In genomic region chr1:37065658-37066412, GRCm38 (mm10) we compare ENCODE assay signal across 20 mouse cellular contexts. TPM values are rescaled to one million over a fixed set of nuclear protein-coding genes. Genes with fewer than 3 reads are reported as not detected.
DNase-seq lines count a peak whose midpoint lies in the region.
"Had no signal": no experiment of that assay in that cellular context is flagged by ENCODE, and none has a peak within 500 bp of the region (broad histone marks: within the 10 kb centered on the region; RNA-seq: fewer than 3 reads in every experiment).

No protein-coding gene starts in this region.

- DNase-seq in left cerebral cortex, adult 18-20 months (ENCODE audit: low spot score in 2 of 2), result peak; percentile 46 to 53
- DNase-seq in left cerebral cortex, adult 11 months (ENCODE audit: low spot score), result no peak
- DNase-seq in brain, adult 2 months (ENCODE audit: low read depth, low spot score), result peak; percentile 79
- DNase-seq in left cerebral cortex, postnatal 14 days (ENCODE audit: low spot score in 2 of 2), result peak; percentile 52 to 69
- peak; percentile 37 for DNase-seq in right cerebral cortex, postnatal 25 days
- DNase-seq in cerebellum, adult 11-12 months, result no peak
- DNase-seq in midbrain, embryonic 10.5 days (ENCODE audit: low spot score), result no peak
- DNase-seq: adrenal gland, postnatal 25 days; cerebellum, adult 8-10 months; gastrocnemius, adult 2 months; kidney, adult 9 months; kidney, postnatal 36 days; lung, postnatal 4 days had no signal

- H3K27ac ChIP-seq in midbrain, embryonic 10.5 days (replicated peaks), result no peak overlapping the region
- H3K27ac ChIP-seq: gastrocnemius, adult 2 months; heart, embryonic 10.5 days; hindbrain, embryonic 12.5 days; limb, embryonic 12.5 days; liver, embryonic 14.5 days; lung, embryonic 15.5 days had no signal

- WGBS in midbrain, embryonic 10.5 days, result 88% methylated on average over 11 of the region's 11 CpGs

- H3K4me1 ChIP-seq in midbrain, embryonic 10.5 days, result peaks cover 5% of the 10 kb centered on the region
- H3K4me1 ChIP-seq: heart, embryonic 10.5 days; lung, embryonic 15.5 days had no signal

- intact Hi-C loops in left cerebral cortex, postnatal 14 days (cut with DNase I), result no loop called here

- H3K9me3 ChIP-seq in midbrain, embryonic 10.5 days (replicated peaks), result no peaks in the 10 kb centered on the region
- H3K9me3 ChIP-seq: heart, embryonic 10.5 days; hindbrain, embryonic 12.5 days; limb, embryonic 12.5 days; lung, embryonic 15.5 days had no signal

- no peaks in the 10 kb centered on the region for H3K36me3 ChIP-seq in midbrain, embryonic 10.5 days
- H3K36me3 ChIP-seq: heart, embryonic 10.5 days; hindbrain, embryonic 12.5 days; limb, embryonic 12.5 days; lung, embryonic 15.5 days had no signal

- no peak overlapping the region for H3K4me3 ChIP-seq in midbrain, embryonic 10.5 days
- H3K4me3 ChIP-seq: gastrocnemius, adult 2 months; heart, embryonic 10.5 days; hindbrain, embryonic 12.5 days; limb, embryonic 12.5 days; lung, embryonic 15.5 days had no signal

- no peaks in the 10 kb centered on the region for H3K27me3 ChIP-seq in midbrain, embryonic 10.5 days (ENCODE audit: low read depth, poor library complexity, severe bottlenecking)
- H3K27me3 ChIP-seq: CH12.LX; hindbrain, embryonic 12.5 days; limb, embryonic 12.5 days; lung, embryonic 15.5 days had no signal

RNA-seq across cellular contexts. Expression of gene Vwa3b, which starts 39.4 kb away (rescaled TPM):
- 1 to 10 TPM in 1 of 2 experiments, under 1 TPM in 1; 0.91 to 1.7 TPM for total RNA-seq in left cerebral cortex, adult 18-20 months (2021)
- total RNA-seq in left cerebral cortex, postnatal 14 days (2021), result 1 to 10 TPM; 1.8 to 3.2 TPM
- 0.21 and 0.35 TPM in 2 replicates for polyA plus RNA-seq in midbrain, embryonic 10.5 days (2016; fragmentation: Nextera tagmentation; extraction: Ambion mirVana)
- total RNA-seq: CH12.LX had no signal
- polyA plus RNA-seq: forebrain, embryonic 11.5 days; heart, embryonic 10.5 days; liver, embryonic 14.5 days had no signal

Comparison
In these comparisons a context has a peak if more than half of its experiments do, and no peak if none do; other contexts are left out.
1. DNase-seq: peak in left cerebral cortex, adult 18-20 months (2 of 2), brain, adult 2 months (single experiment), left cerebral cortex, postnatal 14 days (2 of 2) and right cerebral cortex, postnatal 25 days (single experiment); none in left cerebral cortex, adult 11 months (single experiment), cerebellum, adult 11-12 months (single experiment) and midbrain, embryonic 10.5 days (single experiment).